Mouse (Mus musculus) subcutaneous adipose tissue, adult 2 months (tissue): ENCODE data around the gene Shf. TPM values are rescaled to one million over a fixed set of nuclear protein-coding genes. Genes with fewer than 3 reads are reported as not detected.

Experiments
- polyA plus RNA-seq: library from polyadenylated mRNA; depleted of rRNA; stranded (reverse); fragments of >200 nt; gene quantifications from 2 replicates; pipeline ENCODE4 v1.2.3, GENCODE M21; 2012; ENCODE audit warnings: low replicate concordance; rRNA removed

Shf gene
- polyA plus RNA-seq, result 13.9 and 15.1 TPM in 2 replicates

DNA sequence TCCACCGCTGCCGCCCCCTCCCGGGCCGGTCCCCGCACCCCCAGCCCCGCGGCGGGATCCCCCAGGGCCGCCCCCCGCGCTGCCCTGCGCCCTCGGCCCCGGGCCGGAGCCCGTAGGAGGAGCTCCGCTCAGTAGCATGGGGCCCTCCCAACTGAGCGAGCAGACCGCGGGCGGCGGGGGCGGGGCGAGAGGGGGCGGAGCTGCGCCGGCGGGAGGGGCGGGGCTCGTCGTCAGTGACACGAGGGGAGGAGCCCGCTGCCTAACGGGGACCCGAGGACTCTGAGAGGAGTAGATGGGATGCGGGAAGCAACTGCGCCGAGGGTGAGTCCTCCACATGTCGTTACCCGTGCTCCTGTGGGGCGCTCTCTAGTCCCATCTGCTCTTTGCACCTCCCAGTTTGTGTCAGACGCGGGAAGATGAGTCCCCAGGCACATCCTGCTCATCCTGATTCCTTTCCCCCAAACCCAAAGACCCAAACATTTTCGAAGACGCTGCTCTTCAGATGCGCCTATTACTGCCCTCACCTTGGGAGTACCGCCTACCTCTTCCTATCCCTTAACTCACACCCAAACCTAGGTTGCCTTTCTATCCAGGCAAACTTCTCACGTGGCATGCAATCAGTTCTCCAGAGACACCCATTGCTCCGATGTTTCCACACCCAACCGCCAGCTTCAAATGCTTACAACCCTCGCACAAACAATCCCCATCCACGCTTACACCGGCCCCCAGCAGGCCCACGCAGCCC is at the start of gene Shf:
TSS of gene Shf (minus strand) at position 168 of the 745 bp plus-strand sequence.

DNA sequence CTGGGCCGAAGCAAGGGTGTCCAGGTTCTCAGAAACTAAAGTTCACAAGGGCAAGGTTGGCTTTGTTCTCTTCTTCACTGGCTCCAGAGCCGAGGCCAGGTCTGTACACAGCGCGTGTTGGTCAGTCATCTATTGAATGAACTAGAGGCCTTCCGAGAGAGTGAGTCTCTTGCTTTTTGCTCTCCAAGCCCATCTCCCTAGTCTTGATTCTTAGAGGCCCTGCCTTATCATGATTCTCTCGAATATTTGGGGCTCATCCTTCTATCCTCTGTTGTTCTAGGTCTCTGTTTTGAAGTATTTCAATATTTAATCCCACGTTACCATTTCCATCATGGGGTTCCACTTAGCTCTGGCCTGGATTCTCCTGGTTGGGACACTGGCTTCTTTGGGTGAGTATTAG is 53.6 kb downstream of the Shf start, which contains the start of gene Duox1:
TSS of gene Duox1 (plus strand) at position 301 of the 400 bp plus-strand sequence.

DNA sequence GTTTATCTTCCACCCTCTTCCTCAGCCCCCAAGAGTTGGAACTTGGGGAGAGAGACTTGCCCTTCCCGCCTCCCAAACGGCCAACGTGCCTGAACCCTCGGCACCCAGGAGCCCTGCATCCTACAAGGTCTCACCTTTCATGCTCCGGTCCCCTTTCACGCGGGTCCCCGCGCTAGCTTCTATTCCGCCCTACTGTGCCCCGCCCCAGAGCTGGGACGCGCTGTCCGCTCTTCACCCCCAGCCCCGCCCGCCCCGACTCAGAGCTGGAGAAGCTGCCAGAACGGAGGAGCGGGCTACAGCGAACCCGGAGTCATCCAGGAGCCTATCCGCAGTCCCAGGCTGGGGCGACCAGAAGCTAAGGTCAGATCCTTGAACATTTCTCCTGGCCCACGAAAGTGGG is 55.4 kb downstream of the Shf start, which contains the start of gene Duoxa1:
TSS of gene Duoxa1 (minus strand) at position 195 of the 400 bp plus-strand sequence.

Other genes with a start within 250 kb of the Shf start
- 1,289 and 2,871 TPM in 2 replicates for gene B2m, start 221.5 kb downstream of the Shf start, polyA plus RNA-seq
- 0.09 and 0.24 TPM in 2 replicates for gene Trim69, start 208.5 kb downstream of the Shf start, polyA plus RNA-seq
- gene Patl2, start 183.0 kb downstream of the Shf start, polyA plus RNA-seq, result not detected in 2 replicates
- not detected in 2 replicates for gene Terb2, start 182.9 kb downstream of the Shf start, polyA plus RNA-seq
- gene Sord, start 134.4 kb downstream of the Shf start, polyA plus RNA-seq, result 25.4 and 41.6 TPM in 2 replicates
- 0.27 and 0.81 TPM in 2 replicates for gene Duox2, start 70.7 kb downstream of the Shf start, polyA plus RNA-seq
- 0.09 and 0.54 TPM in 2 replicates for gene Duoxa2, start 70.3 kb downstream of the Shf start, polyA plus RNA-seq
- 2.9 and 14.9 TPM in 2 replicates for gene Duoxa1, start 55.4 kb downstream of the Shf start, polyA plus RNA-seq
- 0.58 and 2.0 TPM in 2 replicates for gene Duox1, start 53.5 kb downstream of the Shf start, polyA plus RNA-seq
- 8.5 and 40.7 TPM in 2 replicates for gene Slc28a2, start 57.3 kb upstream of the Shf start, polyA plus RNA-seq
- gene Gm14085, start 115.8 kb upstream of the Shf start, polyA plus RNA-seq, result 0.07 and 0.60 TPM in 2 replicates
- 5.0 and 33.0 TPM in 2 replicates for gene Gatm, start 242.1 kb upstream of the Shf start, polyA plus RNA-seq